Mouse (Mus musculus) intestine, embryonic 16.5 days (tissue): Measurements from ENCODE around the gene Slc6a12. TPM values are rescaled to one million over a fixed set of nuclear protein-coding genes. Genes with fewer than 3 reads are reported as not detected.

Experiments
- ATAC-seq: fragments of 200-750 bp; cut with Nextera tagmentation; 2 replicates; pipeline ENCODE4 v1.8.0; 2017; ENCODE audit warnings: moderate TSS enrichment, moderate library complexity
- H3K27ac ChIP-seq: fragments of 300-500 bp; sonication (generic); 2 replicates; pipeline ENCODE4 v1.5.1; 2014; ENCODE audit warnings: mild to moderate bottlenecking, low read length
- H3K27me3 ChIP-seq: fragments of 300-500 bp; sonication (generic); replicated peaks from 2 replicates; pipeline ENCODE4 v1.6.1; 2014; ENCODE audit warnings: low read length, control low read depth, mixed read lengths; ENCODE audit not compliant: control insufficient read depth, insufficient read depth
- H3K36me3 ChIP-seq: fragments of 300-500 bp; sonication (generic); 2 replicates; pipeline ENCODE4 v1.6.1; 2014; ENCODE audit warnings: low read length, control low read depth; ENCODE audit not compliant: control insufficient read depth, insufficient read depth
- H3K4me1 ChIP-seq: fragments of 300-500 bp; sonication (generic); 2 replicates; pipeline ENCODE4 v1.6.1; 2014; ENCODE audit warnings: low read length, control low read depth, mixed read lengths; ENCODE audit not compliant: control insufficient read depth, insufficient read depth
- H3K4me2 ChIP-seq: fragments of 300-500 bp; sonication (generic); 2 replicates; pipeline ENCODE4 v1.6.1; 2014; ENCODE audit warnings: low read depth, low read length, control low read depth
- H3K4me3 ChIP-seq: fragments of 300-500 bp; sonication (generic); 2 replicates; pipeline ENCODE4 v1.5.1; 2014; ENCODE audit warnings: mild to moderate bottlenecking, low read length
- H3K9ac ChIP-seq: fragments of 300-500 bp; sonication (generic); 2 replicates; pipeline ENCODE4 v1.6.1; 2014; ENCODE audit warnings: low read depth, low read length
- H3K9me3 ChIP-seq: fragments of 300-500 bp; sonication (generic); 2 replicates; pipeline ENCODE4 v1.6.1; 2016; ENCODE audit warnings: low read length, control low read depth; ENCODE audit not compliant: control insufficient read depth
- WGBS: fragments of 180-500 bp; shearing (Covaris S2); extraction: QIAGEN DNeasy Blood & Tissue Kit; methylation state at CpG from one replicate; pipeline ENCODE4 v1.1.7; 2014; 5-methylcytosine and 5-hydroxymethylcytosine counted together
- polyA plus RNA-seq: library from polyadenylated mRNA; unstranded; fragments of >200 nt; fragmentation: Nextera tagmentation; extraction: Ambion mirVana; gene quantifications from 2 replicates; pipeline ENCODE4 v1.2.1, GENCODE M21; 2015

The Slc6a12 gene
- polyA plus RNA-seq, 1 experiment from 2014 or later, result 0.22 TPM

DNA sequence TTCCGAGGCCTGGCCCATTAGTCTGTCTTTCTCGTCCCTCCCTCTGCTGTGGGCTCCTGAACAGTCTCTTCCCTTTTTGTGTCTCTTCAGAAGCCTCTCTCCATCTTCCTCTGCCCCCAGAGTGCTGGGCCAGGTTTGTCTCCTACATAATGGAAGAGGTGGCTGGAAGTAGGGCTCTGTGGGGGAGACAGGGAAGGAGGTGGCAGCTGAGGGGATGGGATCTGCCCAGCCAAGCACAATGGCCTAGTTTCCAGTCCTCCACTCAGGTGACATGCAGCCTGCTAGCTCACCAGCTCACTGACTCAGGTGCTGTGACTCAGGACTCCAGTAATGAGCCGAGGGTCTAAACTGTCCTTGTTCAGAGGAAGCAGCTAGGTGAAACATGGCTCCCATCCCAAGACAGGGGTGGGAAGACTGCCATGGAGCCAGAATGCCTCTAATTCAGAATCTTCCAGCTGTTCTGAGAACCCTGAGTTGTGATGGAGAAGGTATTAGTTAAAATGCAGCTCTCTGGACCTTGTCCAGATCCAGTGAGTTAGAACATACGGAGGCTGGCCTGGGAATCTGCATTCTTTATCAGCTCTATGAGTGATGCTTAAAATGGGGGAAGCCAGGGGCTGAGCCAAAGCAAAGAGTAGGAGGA, 49.9 kb downstream of the Slc6a12 start:
- Histone ChIP-seq H3K27ac (no peak overlapping the region), H3K36me3 (no peaks in the 10 kb centered on the region), H3K4me3 (no peak overlapping the region), H3K27me3 (no peaks in the 10 kb centered on the region), H3K9me3 (peaks cover 7% of the 10 kb centered on the region; the same call in 1 of the 2 replicates), H3K4me2 (no peak overlapping the region), H3K4me1 (no peaks in the 10 kb centered on the region), H3K9ac (no peak overlapping the region)
- WGBS, result 85% methylated on average over 4 of the region's 4 CpGs
- ATAC-seq, result no peak

- ATAC-seq, result no peak
- H3K4me1 ChIP-seq, result no peaks in the 10 kb centered on the region
- H3K9ac ChIP-seq, result no peak overlapping the region
- H3K4me3 ChIP-seq, result no peak overlapping the region
- no peaks in the 10 kb centered on the region for H3K27me3 ChIP-seq
- WGBS, result 76% methylated on average over 6 of the region's 6 CpGs
- H3K4me2 ChIP-seq, result no peak overlapping the region
- no peaks in the 10 kb centered on the region for H3K36me3 ChIP-seq
- no peaks in the 10 kb centered on the region for H3K9me3 ChIP-seq
- H3K27ac ChIP-seq, result no peak overlapping the region
Observed at GRCm38 (mm10) chr6:121401140-121401539, 58.3 kb downstream of the Slc6a12 start.

GRCm38 (mm10) chr6:121401826-121402660, 59.2 kb downstream of the Slc6a12 start:
- H3K36me3 ChIP-seq, result no peaks in the 10 kb centered on the region
- no peaks in the 10 kb centered on the region for H3K9me3 ChIP-seq
- H3K27ac ChIP-seq, result no peak overlapping the region
- H3K4me3 ChIP-seq, result no peak overlapping the region
- no peaks in the 10 kb centered on the region for H3K27me3 ChIP-seq
- H3K4me2 ChIP-seq, result no peak overlapping the region
- 81% methylated on average over 14 of the region's 14 CpGs for WGBS
- no peaks in the 10 kb centered on the region for H3K4me1 ChIP-seq
- no peak for ATAC-seq
- H3K9ac ChIP-seq, result no peak overlapping the region

- Histone ChIP-seq H3K9me3 (no peaks in the 10 kb centered on the region), H3K27me3 (no peaks in the 10 kb centered on the region), H3K4me1 (no peaks in the 10 kb centered on the region), H3K4me3 (no peak overlapping the region), H3K36me3 (no peaks in the 10 kb centered on the region), H3K27ac (no peak overlapping the region), H3K9ac (no peak overlapping the region), H3K4me2 (no peak overlapping the region)
- 77% methylated on average over 8 of the region's 8 CpGs for whole genome bisulfite sequencing
- no peak for ATAC-seq
Observed at GRCm38 (mm10) chr6:121402661-121403244, 59.9 kb downstream of the Slc6a12 start.

DNA sequence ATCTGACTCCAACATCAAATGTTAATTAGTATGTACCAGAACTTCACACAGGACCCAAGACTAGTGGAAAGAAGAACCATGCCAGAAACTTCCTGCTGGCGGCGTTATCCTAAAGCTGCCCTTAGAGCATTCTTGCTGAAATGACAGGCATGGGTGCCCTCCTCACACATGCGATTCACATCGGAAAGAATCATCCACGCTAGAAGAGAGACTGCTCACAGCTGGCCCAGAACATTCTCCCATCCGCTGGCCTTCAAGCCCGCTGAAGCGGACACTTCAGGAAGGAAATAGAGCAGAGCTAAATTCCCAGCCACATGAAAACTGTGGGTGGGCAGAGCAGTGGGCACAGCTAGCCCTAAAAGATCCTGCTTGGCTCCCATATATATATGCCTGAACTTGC, 62.4 kb downstream of the Slc6a12 start:
- H3K27ac ChIP-seq, result no peak overlapping the region

GRCm38 (mm10) chr6:121407571-121408011, 64.7 kb downstream of the Slc6a12 start:
- no peak for ATAC-seq
- Histone ChIP-seq H3K4me2 (no peak overlapping the region), H3K4me1 (no peaks in the 10 kb centered on the region), H3K27ac (no peak overlapping the region), H3K36me3 (no peaks in the 10 kb centered on the region), H3K4me3 (no peak overlapping the region), H3K9me3 (no peaks in the 10 kb centered on the region), H3K9ac (no peak overlapping the region), H3K27me3 (peaks cover 21% of the 10 kb centered on the region)
- WGBS, result 30% methylated on average over 5 of the region's 5 CpGs

More for the DNA sequence above, 62.4 kb downstream of the Slc6a12 start:
- Histone ChIP-seq H3K4me1 (no peaks in the 10 kb centered on the region), H3K36me3 (no peaks in the 10 kb centered on the region), H3K9me3 (no peaks in the 10 kb centered on the region), H3K27me3 (no peaks in the 10 kb centered on the region), H3K4me3 (no peak overlapping the region), H3K4me2 (no peak overlapping the region), H3K9ac (no peak overlapping the region)
- no peak for ATAC-seq
- 88% methylated on average over 8 of the region's 8 CpGs for WGBS

DNA sequence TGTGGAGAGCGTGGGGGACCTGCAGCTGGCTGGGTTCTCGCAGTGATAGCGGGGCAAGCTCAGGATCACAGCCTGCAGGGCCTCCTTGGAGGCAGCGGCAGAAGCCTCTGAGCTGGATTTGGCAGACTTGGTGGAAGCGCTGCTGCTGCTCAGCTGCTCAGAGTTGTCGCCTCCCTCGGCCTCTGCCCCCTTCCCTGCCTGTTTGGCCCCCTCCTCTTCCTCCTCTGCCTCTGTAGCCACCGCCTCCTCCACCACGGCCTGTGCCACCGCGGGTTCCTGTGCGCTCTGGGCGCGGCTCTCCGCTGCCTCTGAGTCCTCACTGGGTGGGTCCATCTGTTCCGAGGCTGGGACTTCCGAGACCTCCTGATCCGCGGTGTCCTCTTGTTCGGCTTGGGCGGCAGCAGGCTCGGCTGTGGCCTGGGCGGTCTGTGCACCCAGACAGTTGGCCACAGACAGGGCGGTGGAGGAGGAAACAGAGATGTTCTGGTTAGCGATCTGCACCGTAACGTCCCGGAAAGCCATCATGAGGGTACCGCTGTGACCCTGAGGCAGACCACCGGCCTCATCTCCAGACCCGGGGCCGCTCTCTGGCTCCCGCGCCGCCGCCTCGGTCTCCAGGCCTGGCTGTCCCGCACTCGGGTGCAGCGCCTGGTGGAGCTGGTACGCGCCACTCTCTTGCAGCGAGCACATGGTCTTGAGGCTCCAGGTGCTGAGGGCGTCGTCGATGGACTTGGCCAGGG, 69.9 kb downstream of the Slc6a12 start:
- no peak overlapping the region for H3K9ac ChIP-seq
- H3K9me3 ChIP-seq, result no peaks in the 10 kb centered on the region
- H3K27me3 ChIP-seq, result peaks cover 40% of the 10 kb centered on the region
- ATAC-seq, result no peak
- 0 out of 2 replicates have a peak overlapping the region, but pooled peaks have one; percentile 5 for H3K4me2 ChIP-seq
- H3K36me3 ChIP-seq, result no peaks in the 10 kb centered on the region
- H3K4me1 ChIP-seq, result no peaks in the 10 kb centered on the region
- 2% methylated on average over 44 of the region's 46 CpGs for WGBS
- no peak overlapping the region for H3K27ac ChIP-seq
- no peak overlapping the region for H3K4me3 ChIP-seq
